Mouse (Mus musculus): ENCODE results near the gene Mesp1. TPM values are rescaled to one million over a fixed set of nuclear protein-coding genes. Genes with fewer than 3 reads are reported as not detected.

Gene Mesp1
- total RNA-seq (2021): not detected
- long read RNA-seq, experiment 1: 0 reads
- long read RNA-seq, experiment 2: 0 reads

DNA sequence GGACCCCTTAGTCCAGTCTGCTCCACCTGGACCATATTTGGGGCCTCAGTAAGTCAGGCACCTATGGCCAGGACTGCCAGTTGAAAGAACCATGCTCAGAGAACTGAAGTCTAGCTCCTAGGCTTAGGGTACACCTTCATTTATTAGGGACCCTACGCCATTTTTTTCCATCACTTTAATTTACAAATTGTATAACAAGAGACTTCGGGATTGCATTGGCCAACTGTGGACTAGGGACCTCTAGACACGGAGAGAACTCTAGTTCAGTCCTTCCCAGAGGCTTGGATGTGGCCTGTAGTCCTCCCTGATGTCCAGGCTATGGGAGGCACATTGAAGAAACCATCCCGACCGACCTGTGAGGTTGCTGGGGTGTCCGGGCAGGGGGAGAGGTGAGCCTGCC is at the start of gene Mesp1:
Gene Mesp1 (minus strand): TSS at position 101 of the 400 bp plus-strand sequence.
- no peak for DNase-seq (ENCODE audit: low spot score in 2 of 2)

DNA sequence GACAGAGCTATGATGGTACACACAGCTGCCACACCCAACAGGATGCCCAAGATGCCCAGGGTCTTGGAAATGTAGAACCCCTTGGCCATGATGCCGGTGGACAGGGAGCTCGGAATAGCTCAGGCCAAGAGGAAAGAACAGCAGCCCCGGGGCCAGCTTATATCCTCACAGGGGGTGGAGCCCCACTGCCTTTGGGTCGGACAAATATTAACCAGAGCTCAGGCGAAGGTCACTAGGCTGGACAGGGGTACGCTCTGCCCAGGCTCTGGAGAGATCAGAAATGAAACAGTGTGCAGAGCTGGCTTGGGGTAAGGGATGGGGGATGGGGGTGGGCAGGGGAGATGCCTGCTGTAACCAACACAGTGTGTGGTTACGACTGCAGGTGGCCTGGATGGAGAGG is 48.6 kb upstream of the Mesp1 start:
- DNase-seq (ENCODE audit: low spot score in 2 of 2): no peak

DNA sequence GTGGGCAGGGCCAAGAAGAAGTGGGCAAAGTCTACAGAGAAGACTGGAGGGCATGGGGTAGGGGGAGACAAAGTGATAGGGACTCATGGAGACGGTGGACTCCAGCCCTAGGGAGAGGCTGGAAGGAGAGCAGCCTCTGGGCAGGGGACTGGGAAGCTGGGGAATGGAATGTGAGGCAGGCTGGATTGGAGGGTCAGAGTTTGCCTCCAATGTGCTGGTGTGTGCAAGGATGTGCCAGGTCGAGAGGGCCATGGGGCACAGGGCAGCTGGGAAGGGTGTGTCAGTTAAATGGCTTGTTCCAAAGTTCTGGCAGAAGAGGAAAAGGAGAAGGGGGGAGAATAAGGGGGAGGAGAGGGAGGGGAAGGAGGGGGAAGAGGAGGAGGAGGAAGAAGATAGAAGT is 43.7 kb upstream of the Mesp1 start:
- no peak for DNase-seq (ENCODE audit: low spot score in 2 of 2)

DNA sequence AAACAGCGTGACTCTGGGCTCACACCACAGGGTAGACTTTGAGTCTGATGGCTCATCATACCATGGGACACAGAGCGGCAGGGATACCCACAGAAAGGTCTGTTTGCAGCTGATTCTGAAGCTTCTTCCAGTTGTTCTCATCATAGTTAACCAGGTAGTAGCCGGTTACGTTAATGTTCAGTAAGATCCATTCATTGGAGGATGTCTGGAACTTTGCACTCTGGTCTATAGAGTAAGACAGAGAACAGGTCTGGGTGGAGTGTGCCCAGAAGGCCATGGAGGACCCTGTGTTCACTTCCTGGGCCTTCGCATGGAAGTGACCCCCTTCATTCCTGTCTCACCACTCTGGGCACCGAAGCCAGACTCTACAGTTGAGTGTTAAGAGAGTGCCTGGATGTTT is 41.6 kb upstream of the Mesp1 start:
- no peak for DNase-seq (ENCODE audit: low spot score in 2 of 2)

DNA sequence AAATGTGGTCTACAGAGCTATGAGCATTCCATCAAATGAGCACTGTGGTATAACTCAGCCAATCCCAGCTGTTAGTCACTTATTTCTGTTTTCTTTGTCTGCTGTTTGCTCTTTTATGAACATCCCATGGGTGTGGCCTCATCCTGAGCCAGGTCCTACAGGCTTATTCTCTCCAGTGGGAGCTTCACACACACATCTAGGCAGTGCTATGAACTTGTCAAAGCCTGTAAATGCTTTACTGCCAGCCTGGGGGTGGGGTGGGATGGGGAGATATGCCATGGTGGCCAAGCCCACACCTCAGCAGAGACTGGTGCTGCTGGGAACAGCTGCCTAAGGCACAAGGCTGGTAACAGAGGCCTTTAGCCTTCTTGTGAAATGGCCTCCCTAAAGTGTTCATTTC is 39.4 kb upstream of the Mesp1 start:
- no peak for DNase-seq (ENCODE audit: low spot score in 2 of 2)

DNA sequence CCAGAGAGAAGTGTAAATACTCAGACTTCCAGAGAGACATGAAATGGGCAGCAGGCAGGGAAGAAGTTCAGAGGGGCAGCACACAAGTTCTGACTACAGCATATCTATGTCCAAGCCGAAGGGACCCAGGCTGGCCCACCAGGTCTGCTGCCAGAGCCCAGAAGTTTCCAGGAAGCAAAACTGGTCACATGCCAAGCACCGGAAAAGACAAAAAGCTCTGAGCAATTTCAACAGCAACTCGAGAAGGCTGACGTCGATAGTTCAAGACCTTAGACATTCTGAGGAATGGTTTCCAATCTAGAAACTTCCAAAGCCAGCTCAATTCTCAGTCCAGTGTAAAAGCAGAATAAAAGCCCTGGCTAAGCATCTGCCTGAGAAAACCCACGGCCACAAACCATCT is 38.0 kb upstream of the Mesp1 start:
- DNase-seq (ENCODE audit: low spot score in 2 of 2): peak in 1 of 2 experiments; percentile 35

DNA sequence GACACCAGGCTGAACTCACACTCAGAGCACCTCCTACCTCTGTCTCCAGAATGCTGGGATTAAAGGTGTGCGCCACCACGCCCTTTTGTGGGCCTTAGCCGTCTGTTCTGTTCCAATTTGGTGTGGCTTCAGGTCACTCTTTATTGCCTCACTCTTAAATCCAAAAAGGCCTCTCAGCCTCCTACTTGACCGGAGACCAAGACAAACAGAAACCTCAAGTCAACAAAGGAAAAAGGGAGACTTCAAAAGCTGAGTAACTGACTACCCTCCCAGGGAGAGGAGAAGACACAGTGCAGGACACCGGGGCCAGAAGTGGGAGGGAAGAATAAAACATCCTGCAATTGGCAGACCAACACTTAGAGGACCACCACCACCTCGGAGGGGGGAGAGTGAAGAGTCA is 37.6 kb upstream of the Mesp1 start:
- no peak for DNase-seq (ENCODE audit: low spot score in 2 of 2)

DNA sequence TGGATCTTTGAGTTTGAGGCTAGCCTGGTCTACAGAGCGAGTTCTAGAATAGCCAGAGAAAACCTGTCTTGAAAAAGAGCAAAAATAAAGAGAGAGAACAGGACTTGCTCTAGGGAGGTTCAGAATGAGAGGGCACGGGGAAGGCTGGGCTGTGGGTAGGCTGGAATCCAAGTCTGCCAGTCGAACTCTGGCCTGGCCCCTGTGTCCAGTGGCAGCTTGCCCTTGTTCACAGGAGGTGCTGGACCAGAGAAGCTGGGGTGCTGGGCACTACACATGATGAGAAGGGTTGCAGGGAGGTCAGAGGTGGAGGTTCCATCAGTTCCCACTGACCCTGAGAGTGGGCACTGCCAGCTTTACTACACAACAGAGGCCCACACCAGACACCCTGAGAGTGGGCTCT is 34.8 kb upstream of the Mesp1 start:
- DNase-seq (ENCODE audit: low spot score in 2 of 2): no peak

DNA sequence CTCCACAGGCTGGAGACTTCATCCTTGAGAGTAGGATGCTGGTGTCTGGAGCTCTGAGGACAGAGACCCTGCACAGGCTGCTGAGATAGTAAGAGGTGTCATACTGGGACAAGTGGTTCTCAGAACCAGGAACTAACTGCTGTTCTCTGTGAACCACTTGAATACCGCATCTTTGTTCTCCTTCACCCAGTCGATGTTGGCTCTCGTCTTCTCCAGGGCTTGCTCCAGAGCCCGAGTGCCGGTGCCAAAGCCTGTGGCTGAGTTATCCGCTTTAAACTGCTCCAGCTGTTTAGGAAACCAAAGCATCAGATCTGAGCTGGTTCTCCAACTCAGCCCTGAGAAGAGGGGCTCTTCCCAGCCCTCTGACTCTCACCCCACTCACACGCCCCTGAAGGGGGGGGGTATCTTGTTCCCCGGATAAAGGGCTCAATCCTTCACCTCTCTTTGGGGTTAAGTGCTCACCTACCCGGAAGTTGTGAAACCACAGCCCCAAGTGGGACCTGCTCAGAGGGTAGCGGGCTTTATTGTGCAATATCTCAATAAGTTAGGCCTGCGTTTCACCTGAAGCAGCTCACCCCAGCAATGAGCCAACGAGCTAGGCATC is 28.6 kb upstream of the Mesp1 start:
- DNase-seq (ENCODE audit: low spot score in 2 of 2): no peak

DNA sequence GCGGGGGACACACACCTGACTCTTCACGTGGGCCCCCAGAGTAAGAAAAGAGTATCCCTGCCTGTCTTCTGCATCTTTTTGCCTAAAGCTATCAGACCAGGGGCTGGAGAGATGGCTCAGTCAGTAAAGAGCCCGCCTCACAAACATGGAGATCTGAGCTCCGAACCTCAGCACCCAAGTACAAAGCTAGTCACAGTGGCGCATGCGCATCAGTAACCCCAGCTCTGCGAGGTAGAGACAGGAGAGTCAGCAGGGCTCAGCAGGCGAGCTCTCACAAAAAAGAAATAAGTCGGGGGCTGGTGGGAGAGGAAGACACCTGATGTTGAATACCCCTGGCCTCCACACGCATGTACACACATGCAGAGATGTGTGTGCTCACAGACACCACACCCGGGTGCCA is 26.4 kb upstream of the Mesp1 start:
- no peak for DNase-seq (ENCODE audit: low spot score in 2 of 2)

DNA sequence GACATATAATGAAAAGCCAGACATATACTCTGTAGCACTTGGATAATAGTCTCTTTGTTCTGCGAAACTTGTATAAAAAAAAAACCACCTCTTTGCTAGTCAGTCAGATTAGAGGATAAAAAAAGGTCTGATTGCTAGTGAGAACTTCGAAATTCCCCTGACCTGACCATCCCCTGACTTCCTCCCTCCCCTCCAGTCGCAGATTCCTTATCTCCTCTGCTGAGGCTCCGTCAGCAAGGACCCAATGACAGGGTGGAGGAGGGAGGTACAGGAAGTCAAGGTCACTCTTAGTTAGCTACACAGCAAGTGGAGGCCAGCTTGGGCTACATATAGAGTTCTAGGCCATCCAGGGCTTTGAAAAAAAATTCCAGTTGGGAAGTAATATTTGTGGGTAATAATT is 25.9 kb upstream of the Mesp1 start:
- no peak for DNase-seq (ENCODE audit: low spot score in 2 of 2)

DNA sequence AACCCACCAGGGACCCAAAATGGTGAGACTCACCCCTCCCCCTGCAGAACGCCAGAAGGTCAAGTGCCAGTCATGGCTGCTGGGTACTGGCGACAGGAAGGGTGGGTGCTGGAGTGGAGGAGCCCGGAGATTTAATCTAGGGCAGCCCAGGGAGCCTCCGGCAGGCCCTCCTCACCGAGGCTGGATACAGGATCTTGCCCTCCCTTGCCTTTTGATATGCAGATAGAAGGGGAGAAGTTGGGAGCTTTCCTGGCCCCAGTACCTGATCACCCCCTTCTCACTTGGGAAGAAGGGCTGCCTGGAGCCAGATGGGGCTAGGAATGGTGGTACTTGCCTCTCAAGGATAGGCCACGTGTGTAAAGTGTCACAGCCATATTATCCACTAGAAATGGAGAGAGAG is 24.7 kb upstream of the Mesp1 start:
- no peak for DNase-seq (ENCODE audit: low spot score in 2 of 2)

DNA sequence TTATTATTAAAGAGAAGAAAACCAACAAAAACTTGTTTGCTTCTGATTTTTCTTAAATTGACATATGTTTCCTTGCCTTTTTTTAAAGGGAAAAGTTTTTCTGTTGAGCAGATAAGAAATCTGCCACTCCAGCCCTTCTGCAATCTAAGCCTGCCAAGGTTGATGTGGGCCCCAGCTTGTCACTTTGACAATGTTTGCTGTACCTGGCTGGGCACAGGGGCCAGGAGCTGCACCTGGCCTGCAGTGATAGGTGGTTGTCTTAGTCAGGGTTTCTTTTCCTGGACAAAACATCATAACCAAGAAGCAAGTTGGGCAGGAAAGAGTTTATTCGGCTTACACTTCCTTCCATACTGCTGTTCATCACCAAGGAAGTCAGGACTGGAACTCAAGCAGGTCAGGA is 19.8 kb upstream of the Mesp1 start:
- DNase-seq (ENCODE audit: low spot score in 2 of 2): no peak

DNA sequence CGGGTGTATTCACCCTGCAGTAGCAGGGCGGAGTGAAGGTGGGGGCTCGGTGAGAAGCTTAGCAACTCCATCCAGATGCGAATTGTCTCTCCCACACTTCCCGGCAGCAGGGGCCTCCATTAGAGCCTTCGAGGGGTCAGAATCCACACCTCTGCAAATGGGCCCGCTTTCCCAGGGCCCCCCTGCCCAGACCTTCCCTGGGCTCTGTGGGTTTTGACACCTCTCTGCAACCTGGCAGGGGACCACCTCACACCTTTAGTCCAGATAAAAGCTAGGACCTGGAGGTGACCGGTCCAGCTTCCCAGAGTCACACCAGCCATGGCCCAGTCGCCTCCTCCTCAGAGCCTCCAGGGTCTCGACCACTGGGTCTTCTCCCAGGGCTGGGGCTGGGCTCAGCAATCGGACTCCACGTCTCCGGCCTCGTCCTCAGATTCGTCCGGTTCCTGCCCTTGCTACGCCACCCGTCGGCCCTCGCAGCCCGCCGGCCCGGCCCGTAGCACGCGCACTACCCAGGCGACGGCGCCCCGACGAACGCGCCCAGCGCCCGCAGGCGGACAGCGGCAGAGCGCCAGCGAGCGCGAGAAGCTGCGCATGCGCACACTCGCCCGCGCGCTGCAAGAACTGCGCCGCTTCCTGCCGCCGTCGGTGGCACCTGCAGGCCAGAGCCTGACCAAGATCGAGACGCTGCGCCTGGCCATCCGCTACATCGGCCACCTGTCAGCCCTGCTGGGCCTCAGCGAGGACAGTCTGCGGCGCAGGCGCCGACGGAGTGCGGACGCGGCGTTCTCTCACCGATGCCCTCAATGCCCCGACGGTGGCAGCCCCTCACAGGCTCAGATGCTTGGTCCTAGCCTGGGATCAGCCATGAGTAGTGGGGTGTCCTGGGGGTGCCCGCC is 17.3 kb upstream of the Mesp1 start, which contains the start of gene Mesp2:
Gene Mesp2 (plus strand): TSS at position 117 of the 896 bp plus-strand sequence.
- peak; percentile 57 to 73 for DNase-seq (ENCODE audit: low spot score in 2 of 2)

DNA sequence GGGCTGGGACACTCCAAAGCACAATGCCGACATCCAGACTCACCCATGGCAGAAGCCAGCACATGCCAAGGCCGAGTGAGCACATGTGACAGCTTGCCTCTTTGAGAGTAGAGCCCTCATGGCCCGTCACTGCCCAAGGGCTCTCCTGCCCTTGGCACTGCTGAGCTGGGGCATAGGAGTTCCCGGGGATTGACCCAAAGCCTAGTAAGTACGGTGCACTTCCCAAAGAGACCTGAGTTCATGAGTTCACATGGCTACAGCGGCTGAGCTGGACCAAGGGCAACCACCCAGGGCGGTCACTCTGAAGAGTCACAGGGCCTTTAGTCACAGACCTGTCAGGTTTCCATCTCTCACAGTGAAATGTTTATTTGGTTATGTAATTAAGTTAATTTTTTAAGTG is 15.0 kb upstream of the Mesp1 start:
- no peak for DNase-seq (ENCODE audit: low spot score in 2 of 2)

DNA sequence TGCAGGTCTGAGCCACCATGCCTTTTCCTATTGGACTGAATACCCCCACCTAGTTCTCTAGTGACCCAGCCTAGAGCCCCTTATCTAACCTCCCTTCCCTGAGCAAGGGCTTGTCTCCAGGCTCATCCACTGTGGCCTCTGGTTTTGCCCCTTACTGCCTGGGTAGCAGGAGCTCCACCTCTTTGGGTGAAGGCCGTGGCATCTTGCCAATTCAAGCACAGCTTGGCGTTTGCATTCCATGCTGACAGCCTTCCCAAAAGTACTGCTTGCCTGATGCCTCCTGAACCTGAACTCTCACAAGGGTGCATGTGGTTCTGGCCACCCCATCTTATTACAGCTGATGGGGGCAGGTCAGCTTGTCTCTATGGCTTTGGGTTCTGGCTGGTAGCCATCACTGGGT is 10.3 kb upstream of the Mesp1 start:
- DNase-seq (ENCODE audit: low spot score in 2 of 2): no peak

DNA sequence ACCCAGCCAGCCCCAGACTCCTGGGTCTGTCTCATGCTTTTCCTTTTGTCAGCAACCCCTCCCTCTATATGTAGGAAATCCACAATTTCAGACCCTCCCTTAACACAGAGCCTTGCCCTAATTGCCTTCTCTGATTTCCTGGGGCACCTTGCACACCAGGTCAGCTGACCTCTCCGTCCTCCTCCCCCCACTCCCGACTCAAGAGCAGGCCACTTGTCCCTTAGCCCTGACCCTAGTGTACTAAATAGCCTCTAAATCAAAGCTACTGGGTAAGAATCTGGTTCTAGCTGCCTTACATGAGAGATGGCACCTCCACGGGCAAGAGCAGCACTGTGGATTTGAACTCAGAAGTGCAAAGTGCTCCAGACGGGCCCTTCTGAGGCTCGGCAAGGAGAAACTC is 8.4 kb upstream of the Mesp1 start:
- DNase-seq (ENCODE audit: low spot score in 2 of 2): no peak

DNA sequence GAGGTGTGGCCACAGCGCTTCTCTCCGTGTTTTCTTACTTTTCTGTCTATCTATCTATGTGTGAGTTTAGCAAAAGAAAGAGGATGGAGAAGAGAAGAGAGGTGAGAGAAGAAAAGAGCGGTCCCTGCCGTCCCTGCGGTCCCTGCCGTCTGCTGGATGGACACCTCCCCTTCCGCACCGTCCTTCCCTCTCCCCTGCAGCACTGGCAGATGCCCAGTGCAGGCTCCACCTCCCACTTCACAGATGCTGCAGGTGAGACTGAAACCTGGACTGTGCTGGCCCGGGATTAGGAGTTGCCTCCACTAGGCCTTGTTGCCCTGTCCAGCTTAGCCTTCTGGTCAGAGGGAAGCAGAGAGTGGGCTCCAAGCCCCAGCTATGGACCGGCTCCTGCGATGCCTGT is 7.8 kb upstream of the Mesp1 start:
- DNase-seq (ENCODE audit: low spot score in 2 of 2): no peak

DNA sequence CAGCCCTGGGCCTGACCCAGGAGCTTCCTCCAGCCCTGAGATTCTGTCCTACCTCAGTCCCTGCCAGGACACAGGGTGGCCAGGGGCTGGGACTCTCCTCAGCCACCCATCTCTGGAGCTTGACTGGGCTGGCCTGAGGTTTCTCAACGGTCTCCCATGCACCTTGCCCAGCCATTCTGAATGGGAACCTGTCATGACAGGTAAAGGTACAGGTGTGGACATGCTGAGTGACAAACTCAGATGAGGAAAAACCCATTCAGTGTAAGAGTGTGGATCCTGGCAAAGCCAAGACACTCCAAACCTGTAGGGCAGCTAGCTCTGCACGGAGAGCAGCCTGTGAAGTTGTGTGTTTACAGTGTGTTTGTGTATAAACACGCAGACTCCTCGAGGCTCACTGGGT is 6.7 kb upstream of the Mesp1 start:
- DNase-seq (ENCODE audit: low spot score in 2 of 2): no peak

DNA sequence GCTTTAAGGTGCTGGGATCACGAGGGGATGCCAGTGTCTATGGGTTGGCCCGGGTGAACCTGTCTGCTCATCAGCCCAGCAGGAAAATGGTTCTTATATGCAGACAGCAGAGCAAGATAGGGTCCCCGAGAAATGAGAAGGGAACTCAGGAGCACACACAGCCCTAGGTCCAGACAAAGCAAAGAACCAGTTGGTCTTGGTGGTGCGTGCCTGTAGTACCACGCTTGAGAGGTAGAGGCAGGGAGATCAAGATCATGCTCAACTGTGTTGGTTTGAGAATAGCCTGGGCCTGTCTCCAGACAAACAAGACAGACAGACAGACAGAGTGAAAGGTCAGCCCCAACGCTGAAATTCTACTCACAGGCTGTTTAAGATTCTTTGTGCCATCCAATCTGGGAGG is 5.9 kb upstream of the Mesp1 start:
- DNase-seq (ENCODE audit: low spot score in 2 of 2): no peak

DNA sequence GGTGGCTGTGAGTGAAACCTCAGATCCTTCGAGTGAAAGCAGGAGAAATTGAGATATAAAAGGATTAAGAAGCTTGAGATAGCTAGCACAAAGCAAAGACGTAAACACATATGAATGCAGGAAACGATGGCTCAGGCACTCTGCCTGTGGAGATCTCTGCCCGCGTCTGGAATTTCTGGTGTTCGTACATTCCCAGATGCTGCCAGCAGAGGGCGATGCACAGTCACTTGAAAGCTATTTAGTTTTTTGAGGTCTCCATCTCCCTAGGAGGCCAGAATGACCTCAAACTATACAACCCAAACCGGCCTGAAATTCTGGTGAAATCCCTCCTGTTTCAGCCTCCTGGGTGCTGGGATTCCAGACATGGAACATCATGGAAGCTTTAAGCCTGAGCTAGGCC is 5.5 kb upstream of the Mesp1 start:
- peak; percentile 54 to 75 for DNase-seq (ENCODE audit: low spot score in 2 of 2)

DNA sequence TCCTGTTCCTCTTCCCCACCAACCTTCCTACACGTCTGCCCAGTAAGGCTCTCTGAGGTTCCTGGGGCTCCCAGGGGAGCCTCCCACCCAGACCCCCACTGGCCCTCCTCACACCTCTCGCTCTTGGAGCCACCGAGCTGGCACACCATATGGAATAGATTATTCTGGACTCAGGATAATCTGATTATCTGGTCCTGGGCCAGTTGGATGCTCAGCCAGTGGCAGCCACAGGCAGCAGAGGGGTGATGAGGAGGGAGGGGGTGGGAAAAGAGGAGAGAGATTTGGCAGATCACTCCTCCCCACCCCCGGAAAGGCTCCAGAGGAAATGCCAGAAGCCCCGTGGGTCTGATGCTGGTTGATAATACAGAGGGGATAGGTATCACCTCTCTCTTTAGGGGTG is 5.0 kb upstream of the Mesp1 start:
- no peak for DNase-seq (ENCODE audit: low spot score in 2 of 2)

Measured in gastrocnemius, postnatal 4 days (tissue).